Mouse (Mus musculus) limb, embryonic 14.5 days (tissue): ENCODE results near the gene Med6. TPM values are rescaled to one million over a fixed set of nuclear protein-coding genes. Genes with fewer than 3 reads are reported as not detected.
"Not testable (repeated sequence)": the region's sequence is repeated elsewhere in the genome, so short reads cannot be mapped to it uniquely, and the experiment has no call there.

Experiments
- ATAC-seq: fragments of 200-750 bp; cut with Nextera tagmentation; 2 replicates; pipeline ENCODE4 v1.8.0; 2017; ENCODE audit warnings: low read depth, moderate number of reproducible peaks, moderate TSS enrichment; ENCODE audit not compliant: low FRiP score
- DNase-seq: peaks from one replicate; pipeline ENCODE4 v3.0.0-alpha.2; 2015; ENCODE audit warnings: low spot score
- H3K27ac ChIP-seq: fragments of 300-500 bp; sonication (generic); replicated peaks from 2 replicates; pipeline ENCODE4 v1.5.1; 2014; ENCODE audit warnings: low read depth, mild to moderate bottlenecking, low read length, moderate library complexity, mixed read lengths
- H3K27me3 ChIP-seq: fragments of 300-500 bp; sonication (generic); 2 replicates; pipeline ENCODE4 v1.6.1; 2014; ENCODE audit warnings: low read length, mixed read lengths; ENCODE audit not compliant: control insufficient read depth, insufficient read depth
- H3K36me3 ChIP-seq: fragments of 300-500 bp; sonication (generic); 2 replicates; pipeline ENCODE4 v1.6.1; 2014; ENCODE audit warnings: mild to moderate bottlenecking, low read length, moderate library complexity, mixed read lengths; ENCODE audit not compliant: control insufficient read depth, insufficient read depth
- H3K4me1 ChIP-seq: fragments of 300-500 bp; sonication (generic); 2 replicates; pipeline ENCODE4 v1.6.1; 2014; ENCODE audit warnings: antibody characterized with exemption, low read length, mixed read lengths; ENCODE audit not compliant: control insufficient read depth, insufficient read depth
- H3K4me2 ChIP-seq: fragments of 300-500 bp; sonication (generic); replicated peaks from 2 replicates; pipeline ENCODE4 v1.6.1; 2014; ENCODE audit warnings: low read depth, mild to moderate bottlenecking, low read length, moderate library complexity; ENCODE audit not compliant: severe bottlenecking
- H3K4me3 ChIP-seq: fragments of 300-500 bp; sonication (generic); replicated peaks from 2 replicates; pipeline ENCODE4 v1.5.1; 2014; ENCODE audit warnings: low read length
- H3K9ac ChIP-seq: fragments of 300-500 bp; sonication (generic); 2 replicates; pipeline ENCODE4 v1.6.1; 2014; ENCODE audit warnings: mild to moderate bottlenecking, low read depth, low read length, moderate library complexity; ENCODE audit not compliant: severe bottlenecking
- H3K9me3 ChIP-seq: fragments of 300-500 bp; sonication (generic); 2 replicates; pipeline ENCODE4 v1.6.1; 2016; ENCODE audit warnings: low read length; ENCODE audit not compliant: control insufficient read depth
- POLR2A ChIP-seq: fragments of 200-500 bp; IDR thresholded peaks from 2 replicates; pipeline ENCODE4 v1.8.0; 2012; ENCODE audit warnings: inconsistent platforms, mild to moderate bottlenecking, moderate library complexity, borderline replicate concordance; ENCODE audit not compliant: insufficient read depth, insufficient read length; ENCODE audit errors: extremely low read depth
- WGBS: fragments of 180-500 bp; shearing (Covaris S2); extraction: QIAGEN DNeasy Blood & Tissue Kit; methylation state at CpG from one replicate; pipeline ENCODE4 v1.1.7; 2014; 5-methylcytosine and 5-hydroxymethylcytosine counted together
- polyA plus RNA-seq, 2 experiments: library from polyadenylated mRNA; depleted of rRNA in 1 of 2; stranded (reverse) in 1 of 2; unstranded in 1 of 2; fragments of >200 nt; fragmentation: Nextera tagmentation in 1 of 2; extraction: Ambion mirVana in 1 of 2; gene quantifications; 2 replicates each; pipeline versions ENCODE4 v1.2.1 to v1.2.3; 2012 to 2014

Gene Med6
- polyA plus RNA-seq, 2 experiments: 57.5 to 73.1 TPM

- Histone ChIP-seq H3K27me3 (no peaks in the 10 kb centered on the region), H3K4me2 (no peak overlapping the region), H3K9me3 (no peaks in the 10 kb centered on the region), H3K36me3 (no peaks in the 10 kb centered on the region), H3K4me3 (no peak overlapping the region), H3K4me1 (no peaks in the 10 kb centered on the region), H3K27ac (no peak overlapping the region), H3K9ac (no peak overlapping the region)
- WGBS: 91% methylated on average over 3 of the region's 3 CpGs
- DNase-seq (no peak), ATAC-seq (no peak)
- TF ChIP-seq POLR2A: no peak
Measured at GRCm38 (mm10) chr12:81549286-81549685, 45.5 kb downstream of the Med6 start.

- 70% methylated on average over 4 of the region's 4 CpGs for WGBS
Measured at GRCm38 (mm10) chr12:81547163-81547562, 47.6 kb downstream of the Med6 start.

GRCm38 (mm10) chr12:81533029-81533419 is 61.8 kb downstream of the Med6 start:
- TF ChIP-seq POLR2A: no peak
- ATAC-seq (peak; percentile 14; the same call in 1 of the 2 replicates), DNase-seq (peak; percentile 7)
- Histone ChIP-seq H3K9ac (peak overlapping the region; percentile 75), H3K27ac (peak overlapping the region; percentile 67; the same call in 1 of the 2 replicates), H3K36me3 (no peaks in the 10 kb centered on the region), H3K4me2 (peak overlapping the region; percentile 66), H3K4me1 (peaks cover 3% of the 10 kb centered on the region; the same call in 1 of the 2 replicates), H3K9me3 (no peaks in the 10 kb centered on the region), H3K4me3 (peak overlapping the region; percentile 80), H3K27me3 (no peaks in the 10 kb centered on the region)
- WGBS: 16% methylated on average over 4 of the region's 4 CpGs

More at GRCm38 (mm10) chr12:81547163-81547562, 47.6 kb downstream of the Med6 start:
- TF ChIP-seq POLR2A: no peak
- ATAC-seq (no peak), DNase-seq (no peak)
- no peak overlapping the region for H3K4me2 ChIP-seq
- H3K36me3 ChIP-seq: no peaks in the 10 kb centered on the region
- H3K4me3 ChIP-seq: no peak overlapping the region
- no peak overlapping the region for H3K27ac ChIP-seq
- no peaks in the 10 kb centered on the region for H3K4me1 ChIP-seq
- H3K27me3 ChIP-seq: no peaks in the 10 kb centered on the region
- no peaks in the 10 kb centered on the region for H3K9me3 ChIP-seq
- H3K9ac ChIP-seq: no peak overlapping the region

- peak within 1 kb of the TSS; percentile 80 for H3K4me3 ChIP-seq
- TF ChIP-seq POLR2A: no peak
- under 1% methylated on average over 46 of the region's 46 CpGs for WGBS
- H3K36me3 ChIP-seq: no peaks in the 10 kb centered on the region
- ATAC-seq (peak; percentile 95), DNase-seq (peak; percentile 88)
- H3K9me3 ChIP-seq: no peaks in the 10 kb centered on the region
- H3K4me2 ChIP-seq: peak within 1 kb of the TSS; percentile 66
- H3K4me1 ChIP-seq: peaks cover 3% of the 10 kb centered on the region; the same call in 1 of the 2 replicates
- H3K9ac ChIP-seq: peak within 1 kb of the TSS; percentile 75
- H3K27me3 ChIP-seq: no peaks in the 10 kb centered on the region
- peak within 1 kb of the TSS; percentile 67 for H3K27ac ChIP-seq
Measured at GRCm38 (mm10) chr12:81532316-81533028, 62.3 kb downstream of the Med6 start, which contains the start of the genes Gm20498 and Synj2bp. Gm20498 (minus strand) TSS chr12:81532905. Synj2bp (minus strand) TSS chr12:81532911.

- ATAC-seq, H3K27ac ChIP-seq, H3K9ac ChIP-seq, DNase-seq, H3K27me3 ChIP-seq, H3K36me3 ChIP-seq, H3K4me1 ChIP-seq, H3K9me3 ChIP-seq, H3K4me3 ChIP-seq, H3K4me2 ChIP-seq: not testable (repeated sequence)
- WGBS: 86% methylated on average over 5 of the region's 8 CpGs
Measured at GRCm38 (mm10) chr12:81530587-81530986, 64.2 kb downstream of the Med6 start.

Other genes with a start within 250 kb of the Med6 start
- 0.96 and 1.1 TPM in 2 replicates for gene Gm4787, start 215.5 kb downstream of the Med6 start, polyA plus RNA-seq (2012; rRNA removed)
- 0.19 and 0.22 TPM in 2 replicates for gene Gm4787, start 215.5 kb downstream of the Med6 start, polyA plus RNA-seq (2014; fragmentation: Nextera tagmentation; extraction: Ambion mirVana)
- 0.70 and 0.75 TPM in 2 replicates for gene Adam4, start 173.1 kb downstream of the Med6 start, polyA plus RNA-seq (2012; rRNA removed)
- gene Adam4, start 173.1 kb downstream of the Med6 start, polyA plus RNA-seq (2014; fragmentation: Nextera tagmentation; extraction: Ambion mirVana): 0.62 and 0.79 TPM in 2 replicates
- 79.2 and 102 TPM in 2 replicates for gene Cox16, start 109.9 kb downstream of the Med6 start, polyA plus RNA-seq (2012; rRNA removed)
- 137 and 139 TPM in 2 replicates for gene Cox16, start 109.9 kb downstream of the Med6 start, polyA plus RNA-seq (2014; fragmentation: Nextera tagmentation; extraction: Ambion mirVana)
- gene Gm20498, start 62.1 kb downstream of the Med6 start, polyA plus RNA-seq (2012; rRNA removed): 18.8 and 19.3 TPM in 2 replicates
- 22.6 and 30.2 TPM in 2 replicates for gene Gm20498, start 62.1 kb downstream of the Med6 start, polyA plus RNA-seq (2014; fragmentation: Nextera tagmentation; extraction: Ambion mirVana)
- gene Synj2bp, start 62.1 kb downstream of the Med6 start, polyA plus RNA-seq (2012; rRNA removed): 22.2 and 24.9 TPM in 2 replicates
- gene Synj2bp, start 62.1 kb downstream of the Med6 start, polyA plus RNA-seq (2014; fragmentation: Nextera tagmentation; extraction: Ambion mirVana): 32.2 and 38.7 TPM in 2 replicates
- gene Adam21, start 26.5 kb downstream of the Med6 start, polyA plus RNA-seq (2012; rRNA removed): 0.11 and 0.20 TPM in 2 replicates
- 0.22 and 0.23 TPM in 2 replicates for gene Adam21, start 26.5 kb downstream of the Med6 start, polyA plus RNA-seq (2014; fragmentation: Nextera tagmentation; extraction: Ambion mirVana)
- 1.1 TPM in 2 replicates for gene Ttc9, start 36.2 kb upstream of the Med6 start, polyA plus RNA-seq (2012; rRNA removed)
- 1.2 and 1.6 TPM in 2 replicates for gene Ttc9, start 36.2 kb upstream of the Med6 start, polyA plus RNA-seq (2014; fragmentation: Nextera tagmentation; extraction: Ambion mirVana)
- gene Map3k9, start 186.2 kb upstream of the Med6 start, polyA plus RNA-seq (2012; rRNA removed): 0.83 and 0.87 TPM in 2 replicates
- 1.5 and 1.6 TPM in 2 replicates for gene Map3k9, start 186.2 kb upstream of the Med6 start, polyA plus RNA-seq (2014; fragmentation: Nextera tagmentation; extraction: Ambion mirVana)